Mouse (Mus musculus): ENCODE data around the gene H2-M1. TPM values are rescaled to one million over a fixed set of nuclear protein-coding genes. Genes with fewer than 3 reads are reported as not detected.

H2-M1 gene
- polyA plus RNA-seq (2012; rRNA removed) = not detected in 2 replicates

DNA sequence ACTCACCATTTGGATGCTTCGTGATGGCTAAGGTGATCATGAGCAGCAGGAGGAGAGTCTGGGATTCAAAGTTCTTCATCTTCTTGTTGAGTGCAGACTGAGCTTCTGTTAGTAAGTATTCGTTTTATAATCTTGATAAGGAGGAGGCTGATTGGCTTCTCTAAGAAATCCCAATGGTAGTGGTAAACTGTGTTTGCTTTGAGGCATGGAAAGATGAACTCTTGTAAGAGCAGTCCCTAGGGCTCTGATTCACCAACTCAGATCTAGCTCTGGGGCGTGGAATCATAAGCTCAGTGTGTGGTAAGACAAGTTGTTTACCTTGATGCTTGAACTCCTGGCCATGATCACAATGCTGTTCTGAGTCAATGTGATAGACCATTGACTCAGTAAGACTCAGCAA, at the start of gene H2-M1:
Gene H2-M1 (minus strand): TSS at position 101 of the 400 bp plus-strand sequence.
- no peak for DNase-seq (ENCODE audit: low read depth)

DNA sequence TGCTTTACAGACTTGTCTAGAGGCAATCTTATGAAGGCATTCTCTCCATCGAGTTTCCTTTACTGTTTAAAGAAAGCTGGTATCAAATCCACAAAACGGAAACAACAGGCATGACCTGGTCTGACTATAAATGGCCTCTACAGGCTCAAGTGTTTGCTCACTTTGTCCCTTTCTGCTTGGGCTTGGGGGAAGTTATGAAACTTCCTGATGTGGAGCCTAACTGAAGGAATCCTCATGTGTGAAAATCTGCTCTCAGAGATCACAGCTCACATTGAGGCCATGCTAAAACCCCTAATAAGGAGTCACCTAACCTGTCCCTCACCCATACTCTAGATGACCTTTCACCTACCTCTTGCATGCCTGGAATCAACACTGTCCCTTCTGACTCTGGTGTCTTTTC, 25.7 kb upstream of the H2-M1 start:
- no peak for DNase-seq (ENCODE audit: low read depth)

DNA sequence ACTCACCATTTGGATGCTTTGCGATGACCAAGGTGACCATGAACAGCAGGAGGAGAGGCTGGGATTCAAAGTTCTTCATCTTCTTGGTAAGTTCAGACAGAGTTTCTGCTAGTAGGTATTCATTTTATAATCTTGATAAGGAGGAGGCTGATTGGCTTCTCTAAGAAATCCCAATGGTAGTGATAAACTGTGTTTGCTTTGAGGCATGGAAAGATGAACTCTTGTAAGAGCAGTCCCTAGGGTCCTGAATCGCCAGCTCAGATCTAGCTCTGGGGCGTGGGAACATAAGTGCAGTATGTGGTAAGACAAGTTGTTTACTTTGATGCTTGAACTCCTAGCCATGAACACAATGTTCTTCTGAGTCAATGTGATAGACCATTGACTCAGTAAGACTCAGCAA, 29.5 kb downstream of the H2-M1 start, which contains the start of gene H2-M9:
Gene H2-M9 (minus strand): TSS at position 101 of the 400 bp plus-strand sequence.
- no peak for DNase-seq (ENCODE audit: low read depth)

Other genes with a start within 250 kb of the H2-M1 start
- not detected in 2 replicates for gene H2-M10.4, start 209.9 kb downstream of the H2-M1 start, polyA plus RNA-seq (2012; rRNA removed)
- not detected in 2 replicates for gene H2-M11, start 125.1 kb downstream of the H2-M1 start, polyA plus RNA-seq (2012; rRNA removed)
- 0.29 and 0.45 TPM in 2 replicates for gene H2-M9, start 29.6 kb downstream of the H2-M1 start, polyA plus RNA-seq (2012; rRNA removed)
- not detected in 2 replicates for gene H2-M10.5, start 100.7 kb upstream of the H2-M1 start, polyA plus RNA-seq (2012; rRNA removed)
- gene H2-M10.6, start 140.0 kb upstream of the H2-M1 start, polyA plus RNA-seq (2012; rRNA removed) = not detected in 2 replicates
- 39.2 and 43.9 TPM in 2 replicates for gene Trim26, start 164.9 kb upstream of the H2-M1 start, polyA plus RNA-seq (2012; rRNA removed)
- gene Trim15, start 195.0 kb upstream of the H2-M1 start, polyA plus RNA-seq (2012; rRNA removed) = 0.15 TPM in 1 of 2 replicates, not detected in the other
- gene Trim10, start 197.4 kb upstream of the H2-M1 start, polyA plus RNA-seq (2012; rRNA removed) = 0.13 and 0.27 TPM in 2 replicates
- not detected in 2 replicates for gene Trim40, start 217.9 kb upstream of the H2-M1 start, polyA plus RNA-seq (2012; rRNA removed)
- gene Trim31, start 225.9 kb upstream of the H2-M1 start, polyA plus RNA-seq (2012; rRNA removed) = 0.04 TPM in 1 of 2 replicates, not detected in the other